Mouse (Mus musculus) olfactory bulb, adult 2 months (tissue): ENCODE results near the gene Ruvbl1.

Experiments used
- CTCF ChIP-seq: fragments of 200-500 bp; IDR thresholded peaks from 2 replicates; pipeline ENCODE4 v1.5.1; 2012; ENCODE audit warnings: low read depth, mild to moderate bottlenecking, low read length, moderate library complexity; ENCODE audit not compliant: insufficient read depth
- POLR2A ChIP-seq: fragments of 200-500 bp; IDR thresholded peaks from 2 replicates; pipeline ENCODE4 v1.6.1; 2012; ENCODE audit warnings: mild to moderate bottlenecking, low read depth, low read length, moderate library complexity; ENCODE audit not compliant: insufficient read depth

- TF ChIP-seq CTCF (peak; percentile 85), POLR2A (peak; percentile 30; the same call in 1 of the 2 replicates)
These were observed 34.5 kb downstream of the Ruvbl1 start for GRCm38 (mm10) chr6:88499481-88500404.
